Mouse (Mus musculus) liver, adult 2 months (tissue): ENCODE measurements around the gene Phactr2.

Experiments used
- CTCF ChIP-seq: fragments of 200-500 bp; IDR thresholded peaks from 2 replicates; pipeline ENCODE4 v1.5.1; 2011; ENCODE audit warnings: low read depth, low read length, control low read depth
- POLR2A ChIP-seq: fragments of 200-500 bp; IDR thresholded peaks from 2 replicates; pipeline ENCODE4 v1.6.1; 2011; ENCODE audit warnings: low read length, control low read depth; ENCODE audit not compliant: insufficient read depth; ENCODE audit errors: extremely low read depth

GRCm38 (mm10) chr10:13160913-13161312, 313.3 kb downstream of the Phactr2 start:
- TF ChIP-seq CTCF (no peak), POLR2A (no peak)
